Mouse (Mus musculus) CD4-positive, CD25-positive, alpha-beta regulatory T cell, adult 9 weeks (primary cell): ENCODE data around the gene Ccdc172. TPM values are rescaled to one million over a fixed set of nuclear protein-coding genes. Genes with fewer than 3 reads are reported as not detected.

Experiments
- polyA plus RNA-seq: library from polyadenylated mRNA; unstranded; fragments of 100-300 nt; shearing (Covaris generic); gene quantifications from one replicate; pipeline ENCODE4 v1.2.1, GENCODE M21; 2017

The Ccdc172 gene
- not detected for polyA plus RNA-seq

GRCm38 (mm10) chr19:58511818-58512217, at the start of gene Ccdc172:
TSS of gene Ccdc172 (plus strand) at chr19:58511993.

Other genes with a start within 250 kb of the Ccdc172 start
- gene Gfra1, start 56.1 kb upstream of the Ccdc172 start, polyA plus RNA-seq: 0.82 TPM
- gene Pnlip, start 140.5 kb downstream of the Ccdc172 start, polyA plus RNA-seq: not detected
- not detected for gene Pnliprp1, start 216.9 kb downstream of the Ccdc172 start, polyA plus RNA-seq
- gene Pnliprp2, start 247.7 kb downstream of the Ccdc172 start, polyA plus RNA-seq: not detected